Mouse (Mus musculus): ENCODE measurements around the gene Il25. TPM values are rescaled to one million over a fixed set of nuclear protein-coding genes. Genes with fewer than 3 reads are reported as not detected.

Gene Il25
- total RNA-seq, 2 experiments from 2014 or later = not detected

Small RNA genes lying within 50 kb of the gene (microRNA-seq; reads per million reads assigned to microRNA genes)
- not detected for gene Mir208a
- 5.0 reads per million, percentile 14 among the genes with 10 or more reads in this experiment for gene Mir208b

Other genes with a start within 250 kb of the Il25 start
- 10 to 100 TPM; 38.2 to 43.0 TPM for gene 1700123O20Rik, start 246.5 kb upstream of the Il25 start, total RNA-seq (2021)
- gene Acin1, start 245.8 kb upstream of the Il25 start, total RNA-seq (2021) = 100 to 1,000 TPM; 252 to 273 TPM
- gene Gm29776, start 233.9 kb upstream of the Il25 start, total RNA-seq (2021) = under 1 TPM; 0.11 TPM
- 1 to 10 TPM in 1 of 2 experiments, under 1 TPM in 1; 0.78 to 1.6 TPM for gene Cebpe, start 220.5 kb upstream of the Il25 start, total RNA-seq (2021)
- 10 to 100 TPM; 60.0 to 66.7 TPM for gene Slc7a8, start 150.7 kb upstream of the Il25 start, total RNA-seq (2021)
- gene Rnf212b, start 118.6 kb upstream of the Il25 start, total RNA-seq (2021) = under 1 TPM; 0.37 to 0.42 TPM
- gene Homez, start 61.7 kb upstream of the Il25 start, total RNA-seq (2021) = 10 to 100 TPM; 17.9 to 18.3 TPM
- 10 to 100 TPM; 16.9 to 21.0 TPM for gene Ppp1r3e, start 55.1 kb upstream of the Il25 start, total RNA-seq (2021)
- gene Bcl2l2, start 49.3 kb upstream of the Il25 start, total RNA-seq (2021) = 10 to 100 TPM; 55.3 to 65.3 TPM
- 10 to 100 TPM in 1 of 2 experiments, 1 to 10 TPM in 1; 5.5 to 13.0 TPM for gene Gm20521, start 49.3 kb upstream of the Il25 start, total RNA-seq (2021)
- gene Pabpn1, start 40.2 kb upstream of the Il25 start, total RNA-seq (2021) = 100 to 1,000 TPM; 334 to 350 TPM
- 10 to 100 TPM; 63.7 to 68.4 TPM for gene Slc22a17, start 19.6 kb upstream of the Il25 start, total RNA-seq (2021)
- 10 to 100 TPM; 13.2 to 13.9 TPM for gene Efs, start 6.6 kb upstream of the Il25 start, total RNA-seq (2021)
- gene Cmtm5, start 3.6 kb downstream of the Il25 start, total RNA-seq (2021) = 1 to 10 TPM; 2.4 to 3.8 TPM
- 1 to 10 TPM in 1 of 2 experiments, under 1 TPM in 1; 0.81 to 4.9 TPM for gene Myh6, start 34.2 kb downstream of the Il25 start, total RNA-seq (2021)
- gene Gm17428, start 44.2 kb downstream of the Il25 start, total RNA-seq (2021) = not detected
- gene Myh7, start 61.9 kb downstream of the Il25 start, total RNA-seq (2021) = 10 to 100 TPM in 1 of 2 experiments, 1 to 10 TPM in 1; 5.3 to 21.8 TPM
- 10 to 100 TPM; 44.2 to 47.5 TPM for gene Ngdn, start 82.8 kb downstream of the Il25 start, total RNA-seq (2021)
- gene Zfhx2, start 159.6 kb downstream of the Il25 start, total RNA-seq (2021) = 10 to 100 TPM; 11.9 to 13.5 TPM
- gene Thtpa, start 162.1 kb downstream of the Il25 start, total RNA-seq (2021) = 10 to 100 TPM; 21.0 to 21.3 TPM
- 10 to 100 TPM; 30.3 to 34.0 TPM for gene Ap1g2, start 173.9 kb downstream of the Il25 start, total RNA-seq (2021)
- 10 to 100 TPM; 11.9 to 14.8 TPM for gene Jph4, start 184.2 kb downstream of the Il25 start, total RNA-seq (2021)